Mouse (Mus musculus) kidney, embryonic 16.5 days (tissue): ENCODE results near the gene Kalrn. TPM values are rescaled to one million over a fixed set of nuclear protein-coding genes. Genes with fewer than 3 reads are reported as not detected.

Source experiments
- ATAC-seq: fragments of 200-750 bp; cut with Nextera tagmentation; 2 replicates; pipeline ENCODE4 v1.8.0; 2017; ENCODE audit warnings: moderate TSS enrichment; ENCODE audit not compliant: low FRiP score, low TSS enrichment
- H3K27ac ChIP-seq: fragments of 300-500 bp; sonication (generic); 2 replicates; pipeline ENCODE4 v1.5.1; 2014; ENCODE audit warnings: low read length
- H3K27me3 ChIP-seq: fragments of 300-500 bp; sonication (generic); 2 replicates; pipeline ENCODE4 v1.6.1; 2014; ENCODE audit warnings: low read length, control low read depth, mixed read lengths; ENCODE audit not compliant: insufficient read depth
- H3K36me3 ChIP-seq: fragments of 300-500 bp; sonication (generic); 2 replicates; pipeline ENCODE4 v1.6.1; 2014; ENCODE audit warnings: low read length, control low read depth, mixed read lengths; ENCODE audit not compliant: insufficient read depth
- H3K4me1 ChIP-seq: fragments of 300-500 bp; sonication (generic); 2 replicates; pipeline ENCODE4 v1.6.1; 2014; ENCODE audit warnings: low read length, control low read depth, mixed read lengths; ENCODE audit not compliant: insufficient read depth
- H3K4me2 ChIP-seq: fragments of 300-500 bp; sonication (generic); replicated peaks from 2 replicates; pipeline ENCODE4 v1.6.1; 2014; ENCODE audit warnings: low read depth, low read length
- H3K4me3 ChIP-seq: fragments of 300-500 bp; sonication (generic); 2 replicates; pipeline ENCODE4 v1.5.1; 2014; ENCODE audit warnings: mild to moderate bottlenecking, low read length
- H3K9ac ChIP-seq: fragments of 300-500 bp; sonication (generic); replicated peaks from 2 replicates; pipeline ENCODE4 v1.6.1; 2014; ENCODE audit warnings: low read length
- H3K9me3 ChIP-seq: fragments of 300-500 bp; sonication (generic); 2 replicates; pipeline ENCODE4 v1.6.1; 2016; ENCODE audit warnings: low read length, control low read depth
- WGBS: fragments of 180-500 bp; shearing (Covaris S2); extraction: QIAGEN DNeasy Blood & Tissue Kit; methylation state at CpG from one replicate; pipeline ENCODE4 v1.1.7; 2014; 5-methylcytosine and 5-hydroxymethylcytosine counted together
- polyA plus RNA-seq: library from polyadenylated mRNA; unstranded; fragments of >200 nt; fragmentation: Nextera tagmentation; extraction: Ambion mirVana; gene quantifications from 2 replicates; pipeline ENCODE4 v1.2.1, GENCODE M21; 2015

The Kalrn gene
- polyA plus RNA-seq, 1 experiment from 2014 or later: 15.2 TPM

DNA sequence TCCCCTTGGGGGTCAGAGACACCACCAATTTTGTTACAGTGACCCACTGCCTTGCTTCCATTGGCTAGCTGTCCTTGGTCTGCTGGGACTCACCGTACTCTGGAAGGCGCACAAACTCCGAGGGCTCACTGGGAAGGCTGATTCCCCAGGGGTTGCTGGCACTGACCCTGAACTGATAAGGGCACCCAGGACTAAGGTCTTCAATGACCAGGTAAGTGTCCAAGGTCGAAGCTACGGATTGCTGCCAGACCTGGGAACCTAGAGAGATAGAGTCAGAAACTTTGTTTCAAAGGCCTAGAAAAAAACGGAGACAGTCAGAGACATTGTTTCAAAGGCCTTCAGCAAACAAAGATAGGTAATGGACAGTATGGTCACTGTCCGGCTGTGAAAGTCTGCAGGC, 586.3 kb downstream of the Kalrn start:
- Histone ChIP-seq H3K9ac (no peak overlapping the region), H3K4me1 (peaks cover 5% of the 10 kb centered on the region), H3K36me3 (no peaks in the 10 kb centered on the region), H3K27ac (no peak overlapping the region), H3K9me3 (no peaks in the 10 kb centered on the region), H3K4me2 (no peak overlapping the region), H3K4me3 (no peak overlapping the region), H3K27me3 (no peaks in the 10 kb centered on the region)
- 83% methylated on average over 7 of the region's 7 CpGs for WGBS
- no peak for ATAC-seq

DNA sequence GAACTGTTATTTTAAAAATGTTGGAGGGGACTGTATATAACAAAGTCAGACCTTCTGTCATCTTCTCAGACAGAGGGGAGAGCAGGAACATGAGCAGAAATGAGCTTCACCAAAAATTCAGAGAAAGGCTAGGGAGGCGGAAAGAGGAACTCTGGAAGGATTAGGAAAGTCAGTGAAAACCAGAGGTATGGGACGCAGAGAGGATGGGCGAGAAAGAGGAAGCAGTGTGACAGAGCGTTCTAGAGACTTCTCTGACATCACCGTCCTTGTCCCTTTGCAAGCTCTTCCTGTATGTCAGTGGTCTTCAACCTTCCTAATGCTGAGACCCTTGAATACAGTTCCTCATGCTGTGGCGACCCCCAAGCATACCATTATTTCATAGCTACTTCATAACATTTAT, 588.0 kb downstream of the Kalrn start:
- WGBS: 90% methylated on average over 6 of the region's 6 CpGs
- ATAC-seq: no peak

GRCm38 (mm10) chr16:33983712-33984111, 589.6 kb downstream of the Kalrn start:
- 98% methylated on average over 6 of the region's 6 CpGs for WGBS
- H3K4me3 ChIP-seq: no peak overlapping the region
- no peak for ATAC-seq
- no peak overlapping the region for H3K4me2 ChIP-seq
- no peaks in the 10 kb centered on the region for H3K9me3 ChIP-seq
- H3K4me1 ChIP-seq: peaks cover 2% of the 10 kb centered on the region
- no peak overlapping the region for H3K9ac ChIP-seq
- H3K27me3 ChIP-seq: no peaks in the 10 kb centered on the region
- H3K36me3 ChIP-seq: no peaks in the 10 kb centered on the region
- no peak overlapping the region for H3K27ac ChIP-seq

More for the DNA sequence above, 588.0 kb downstream of the Kalrn start:
- Histone ChIP-seq H3K27ac (no peak overlapping the region), H3K36me3 (no peaks in the 10 kb centered on the region), H3K4me3 (no peak overlapping the region), H3K27me3 (no peaks in the 10 kb centered on the region), H3K9me3 (no peaks in the 10 kb centered on the region), H3K4me1 (peaks cover 5% of the 10 kb centered on the region), H3K9ac (no peak overlapping the region), H3K4me2 (no peak overlapping the region)

DNA sequence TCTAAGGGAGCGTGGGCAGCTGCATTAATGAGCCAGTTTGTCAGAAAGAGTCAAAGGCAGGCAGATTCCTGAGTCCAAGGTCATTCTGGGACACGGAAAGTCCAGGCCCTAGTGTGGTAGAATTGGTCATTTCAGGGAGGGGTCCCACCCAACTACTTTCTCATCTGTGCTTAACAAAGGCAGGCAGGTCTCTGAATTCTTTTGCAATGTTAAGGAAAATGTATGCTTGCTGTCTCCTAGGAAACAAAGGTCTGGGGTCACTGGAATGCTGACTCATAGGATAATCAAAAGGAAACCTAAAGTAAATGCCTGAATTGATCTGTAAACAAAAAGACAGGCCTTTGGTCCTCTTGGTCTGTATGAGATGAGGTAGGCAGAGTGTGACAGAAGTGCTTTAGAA, 593.5 kb downstream of the Kalrn start:
- H3K36me3 ChIP-seq: no peaks in the 10 kb centered on the region
- H3K27ac ChIP-seq: no peak overlapping the region
- no peak overlapping the region for H3K4me3 ChIP-seq
- no peak for ATAC-seq
- no peak overlapping the region for H3K4me2 ChIP-seq
- H3K27me3 ChIP-seq: no peaks in the 10 kb centered on the region
- H3K4me1 ChIP-seq: no peaks in the 10 kb centered on the region
- 83% methylated on average over 2 of the region's 2 CpGs for WGBS
- H3K9ac ChIP-seq: no peak overlapping the region
- H3K9me3 ChIP-seq: no peaks in the 10 kb centered on the region

GRCm38 (mm10) chr16:33967283-33967640, 606.1 kb downstream of the Kalrn start:
- Histone ChIP-seq H3K4me1 (peaks cover 7% of the 10 kb centered on the region), H3K4me2 (peak overlapping the region; percentile 71), H3K36me3 (peaks cover 4% of the 10 kb centered on the region; the same call in 1 of the 2 replicates), H3K4me3 (peak overlapping the region; percentile 90), H3K9ac (peak overlapping the region; percentile 91), H3K27me3 (no peaks in the 10 kb centered on the region), H3K27ac (peak overlapping the region; percentile 59; the same call in 1 of the 2 replicates), H3K9me3 (no peaks in the 10 kb centered on the region)
- 46% methylated on average over 2 of the region's 2 CpGs for WGBS
- ATAC-seq: no peak

GRCm38 (mm10) chr16:33966538-33967282, 606.6 kb downstream of the Kalrn start, which contains the start of gene Umps:
Gene Umps (minus strand): TSS chr16:33967038.
- H3K4me3 ChIP-seq: peak within 1 kb of the TSS; percentile 90

GRCm38 (mm10) chr16:33965878-33966537, 607.3 kb downstream of the Kalrn start:
- no peak; the same call in 1 of the 2 replicates for ATAC-seq
- peak overlapping the region; percentile 59 for H3K27ac ChIP-seq
- peaks cover 16% of the 10 kb centered on the region for H3K36me3 ChIP-seq
- WGBS: 4% methylated on average over 15 of the region's 15 CpGs
- H3K27me3 ChIP-seq: no peaks in the 10 kb centered on the region
- peak overlapping the region; percentile 91 for H3K9ac ChIP-seq
- H3K4me1 ChIP-seq: peaks cover 7% of the 10 kb centered on the region
- H3K9me3 ChIP-seq: no peaks in the 10 kb centered on the region
- H3K4me2 ChIP-seq: peak overlapping the region; percentile 71
- H3K4me3 ChIP-seq: peak overlapping the region; percentile 90

More at GRCm38 (mm10) chr16:33966538-33967282, 606.6 kb downstream of the Kalrn start, which contains the start of gene Umps:
- peaks cover 9% of the 10 kb centered on the region for H3K36me3 ChIP-seq
- ATAC-seq: peak; percentile 92
- H3K27ac ChIP-seq: peak within 1 kb of the TSS; percentile 59
- no peaks in the 10 kb centered on the region for H3K9me3 ChIP-seq
- under 1% methylated on average over 44 of the region's 44 CpGs for WGBS
- H3K9ac ChIP-seq: peak within 1 kb of the TSS; percentile 91
- H3K4me1 ChIP-seq: peaks cover 7% of the 10 kb centered on the region
- peak within 1 kb of the TSS; percentile 71 for H3K4me2 ChIP-seq
- no peaks in the 10 kb centered on the region for H3K27me3 ChIP-seq

- no peak for ATAC-seq
- Histone ChIP-seq H3K4me1 (peaks cover 7% of the 10 kb centered on the region), H3K4me3 (no peak overlapping the region), H3K27ac (no peak overlapping the region), H3K27me3 (no peaks in the 10 kb centered on the region), H3K9ac (no peak overlapping the region), H3K9me3 (no peaks in the 10 kb centered on the region), H3K36me3 (peaks cover 38% of the 10 kb centered on the region), H3K4me2 (no peak overlapping the region)
- WGBS: 77% methylated on average over 6 of the region's 6 CpGs
These were observed 609.8 kb downstream of the Kalrn start for GRCm38 (mm10) chr16:33963509-33963908.

DNA sequence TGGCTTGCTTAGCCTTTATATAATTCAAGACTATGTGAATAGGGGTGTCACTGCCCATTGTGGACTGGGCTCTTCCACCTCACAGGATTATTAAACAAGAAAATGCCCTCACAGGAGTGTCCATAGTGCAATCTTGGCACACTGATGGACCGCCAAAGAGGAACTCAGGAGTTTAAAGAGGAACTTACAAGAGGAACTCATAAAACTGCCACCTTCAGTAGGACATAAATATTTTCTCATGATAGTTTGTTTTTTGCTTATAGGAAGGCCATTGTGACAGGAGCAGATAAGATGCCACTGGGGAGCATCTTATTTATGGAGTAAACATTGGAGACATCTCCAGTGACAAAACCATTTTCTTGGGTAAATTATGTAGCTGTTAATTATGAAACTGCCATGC, 618.5 kb downstream of the Kalrn start:
- WGBS: 95% methylated on average over 1 of the region's 1 CpGs
- Histone ChIP-seq H3K36me3 (peaks cover 64% of the 10 kb centered on the region), H3K27me3 (no peaks in the 10 kb centered on the region), H3K9me3 (no peaks in the 10 kb centered on the region), H3K27ac (no peak overlapping the region), H3K9ac (no peak overlapping the region), H3K4me1 (no peaks in the 10 kb centered on the region), H3K4me2 (no peak overlapping the region), H3K4me3 (no peak overlapping the region)
- ATAC-seq: no peak

DNA sequence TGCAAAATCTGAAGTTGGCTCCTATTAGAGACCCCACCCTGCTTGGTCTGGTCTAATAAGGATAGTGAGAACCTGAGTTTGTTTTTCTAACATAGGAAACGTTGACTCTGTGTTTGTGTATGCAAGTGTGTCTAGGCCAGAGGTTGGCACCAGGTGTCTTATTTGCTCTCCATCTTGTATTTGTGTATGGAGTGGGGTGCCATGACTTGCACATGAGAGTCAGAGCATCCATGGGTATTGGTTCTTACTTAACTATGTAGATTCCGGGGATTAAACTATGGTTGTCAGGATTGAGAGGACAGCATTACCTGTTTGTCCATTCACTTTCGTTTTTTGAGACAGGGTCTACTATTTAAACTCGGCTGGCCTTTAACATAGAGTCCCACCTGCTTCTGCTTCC, 620.3 kb downstream of the Kalrn start:
- H3K4me3 ChIP-seq: no peak overlapping the region
- no peaks in the 10 kb centered on the region for H3K9me3 ChIP-seq
- H3K4me2 ChIP-seq: no peak overlapping the region
- peaks cover 52% of the 10 kb centered on the region for H3K36me3 ChIP-seq
- H3K27me3 ChIP-seq: no peaks in the 10 kb centered on the region
- no peak for ATAC-seq
- no peak overlapping the region for H3K27ac ChIP-seq
- no peaks in the 10 kb centered on the region for H3K4me1 ChIP-seq
- 81% methylated on average over 4 of the region's 4 CpGs for WGBS
- no peak overlapping the region for H3K9ac ChIP-seq
